Mouse (Mus musculus) neural tube, embryonic 11.5 days (tissue): ENCODE measurements around the gene Tcf12. TPM values are rescaled to one million over a fixed set of nuclear protein-coding genes. Genes with fewer than 3 reads are reported as not detected.

Source experiments
- ATAC-seq: fragments of 200-750 bp; cut with Nextera tagmentation; 2 replicates; pipeline ENCODE4 v1.8.0; 2017; ENCODE audit warnings: moderate number of reproducible peaks, mild to moderate bottlenecking, moderate TSS enrichment, moderate library complexity; ENCODE audit not compliant: insufficient read depth, low FRiP score, low TSS enrichment
- DNase-seq: peaks from one replicate; pipeline ENCODE4 v3.0.0-alpha.2; 2015; ENCODE audit warnings: low spot score
- H3K27ac ChIP-seq: fragments of 300-500 bp; sonication (generic); 2 replicates; pipeline ENCODE4 v1.5.1; 2014; ENCODE audit warnings: low read depth, mild to moderate bottlenecking, low read length
- H3K27me3 ChIP-seq: fragments of 300-500 bp; sonication (generic); 2 replicates; pipeline ENCODE4 v1.6.1; 2014; ENCODE audit warnings: mild to moderate bottlenecking, low read length, mixed read lengths; ENCODE audit not compliant: control insufficient read depth, insufficient read depth
- H3K36me3 ChIP-seq: fragments of 300-500 bp; sonication (generic); 2 replicates; pipeline ENCODE4 v1.6.1; 2014; ENCODE audit warnings: mild to moderate bottlenecking, low read length, moderate library complexity, mixed read lengths; ENCODE audit not compliant: control insufficient read depth, insufficient read depth
- H3K4me1 ChIP-seq: fragments of 300-500 bp; sonication (generic); 2 replicates; pipeline ENCODE4 v1.6.1; 2014; ENCODE audit warnings: low read length, mixed read lengths; ENCODE audit not compliant: control insufficient read depth, insufficient read depth
- H3K4me2 ChIP-seq: fragments of 300-500 bp; sonication (generic); 2 replicates; pipeline ENCODE4 v1.6.1; 2014; ENCODE audit warnings: low read depth, mild to moderate bottlenecking, moderate library complexity
- H3K4me3 ChIP-seq: fragments of 300-500 bp; sonication (generic); 2 replicates; pipeline ENCODE4 v1.5.1; 2014; ENCODE audit warnings: low read depth, low read length
- H3K9ac ChIP-seq: fragments of 300-500 bp; sonication (generic); 2 replicates; pipeline ENCODE4 v1.6.1; 2014; ENCODE audit warnings: mild to moderate bottlenecking, low read length
- H3K9me3 ChIP-seq: fragments of 300-500 bp; sonication (generic); 2 replicates; pipeline ENCODE4 v1.6.1; 2016; ENCODE audit warnings: low read length; ENCODE audit not compliant: control insufficient read depth
- WGBS: fragments of 180-500 bp; shearing (Covaris S2); extraction: QIAGEN DNeasy Blood & Tissue Kit; methylation state at CpG from one replicate; pipeline ENCODE4 v1.1.7; 2014; 5-methylcytosine and 5-hydroxymethylcytosine counted together
- polyA plus RNA-seq: library from polyadenylated mRNA; unstranded; fragments of >200 nt; fragmentation: Nextera tagmentation; extraction: Ambion mirVana; gene quantifications from 2 replicates; pipeline ENCODE4 v1.2.1, GENCODE M21; 2014

Tcf12 gene
- 209 and 219 TPM in 2 replicates for polyA plus RNA-seq

DNA sequence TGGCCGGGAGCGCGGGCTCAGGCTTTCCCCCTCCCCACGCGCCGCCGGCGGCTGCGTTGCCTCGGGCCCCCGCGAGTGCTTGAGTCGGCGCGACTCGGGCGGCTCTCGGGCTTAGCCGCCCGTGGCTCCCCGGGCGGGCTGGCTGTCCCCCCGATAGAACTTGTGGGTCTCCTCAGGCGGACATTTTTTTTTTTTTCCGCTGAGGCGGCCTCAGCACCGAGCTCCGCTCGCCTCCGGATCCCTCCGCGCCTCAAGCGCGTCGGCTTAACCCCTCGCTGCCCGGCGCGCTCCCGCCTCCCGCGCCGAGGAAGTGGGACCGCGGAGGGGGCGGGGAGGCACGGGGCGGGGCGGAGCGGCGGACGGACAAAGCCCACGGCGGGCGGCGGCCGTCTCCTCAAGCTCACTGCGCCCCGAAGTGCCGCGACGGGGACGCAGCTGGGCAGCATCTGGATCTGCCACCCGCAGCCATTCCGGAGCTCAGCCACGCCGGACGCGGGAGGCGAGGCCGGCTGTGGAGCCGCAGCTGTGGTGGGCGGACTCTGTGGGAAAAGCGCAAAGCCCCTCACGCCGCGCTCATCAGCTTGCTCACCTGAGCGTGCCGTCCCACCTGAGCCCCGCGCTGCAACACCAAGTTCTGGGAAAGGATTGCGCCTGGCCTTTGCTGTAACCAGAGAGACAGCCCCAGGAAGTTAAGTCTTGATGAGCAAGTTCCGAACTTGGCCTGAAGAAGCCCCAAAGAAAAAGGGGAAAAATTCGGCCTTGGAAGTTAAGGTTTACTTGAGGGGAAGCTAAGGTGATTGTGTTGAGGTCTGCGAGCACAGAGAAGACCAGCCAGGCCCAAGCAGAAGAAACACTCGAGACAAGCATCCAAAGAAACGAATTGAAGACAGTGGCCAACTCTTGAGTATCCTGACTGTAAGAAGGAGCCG is at the start of gene Tcf12:
Gene Tcf12, minus strand, starts transcription at position 250 of the 929 bp plus-strand sequence.
- ATAC-seq (peak; percentile 90), DNase-seq (peak; percentile 96)
- Histone ChIP-seq H3K27me3 (no peaks in the 10 kb centered on the region), H3K9ac (peak within 1 kb of the TSS; percentile 100), H3K4me1 (peaks cover 9% of the 10 kb centered on the region; the same call in 1 of the 2 replicates), H3K4me2 (peak within 1 kb of the TSS; percentile 77), H3K4me3 (peak within 1 kb of the TSS; percentile 100), H3K27ac (peak within 1 kb of the TSS; percentile 96), H3K36me3 (no peaks in the 10 kb centered on the region), H3K9me3 (no peaks in the 10 kb centered on the region)
- 2% methylated on average over 79 of the region's 88 CpGs for WGBS

DNA sequence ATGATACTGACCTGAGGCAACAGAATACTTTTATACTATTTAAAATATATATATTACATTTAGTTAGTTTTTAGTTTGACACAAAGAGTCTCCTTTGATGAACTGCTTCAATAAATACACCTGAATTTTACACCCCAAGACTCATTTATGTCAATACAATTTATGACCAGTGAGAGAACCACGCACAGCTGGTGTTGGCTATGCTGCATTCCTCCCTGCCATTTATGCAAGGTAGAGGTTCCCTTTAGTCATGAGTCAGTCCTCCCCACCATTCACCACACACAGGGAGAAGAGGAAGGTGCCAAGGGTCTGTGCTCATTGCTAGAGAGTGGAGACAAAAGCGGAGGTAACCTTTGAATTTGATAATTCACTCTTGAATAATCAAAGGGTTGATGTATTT is 46.7 kb upstream of the Tcf12 start:
- 45% methylated on average over 2 of the region's 2 CpGs for WGBS
- ATAC-seq, result no peak

DNA sequence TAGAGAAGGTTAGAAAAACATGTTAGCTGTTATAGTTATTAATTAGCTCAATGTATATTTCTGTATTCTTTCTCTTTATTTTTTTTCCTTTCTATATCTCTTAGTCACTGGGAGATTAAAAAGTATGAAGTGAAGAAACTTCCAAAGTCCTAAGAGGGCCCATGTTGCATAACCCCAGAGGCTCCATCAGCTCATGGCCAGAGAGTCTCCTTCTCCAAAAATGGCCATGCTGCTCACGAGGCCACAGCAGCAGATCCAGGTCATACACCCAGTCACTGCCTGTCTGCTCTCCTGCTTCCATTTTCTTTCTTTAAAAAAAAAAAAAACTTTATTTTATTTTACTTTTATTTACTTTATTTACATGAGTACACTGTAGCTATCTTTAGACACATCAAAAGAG is 45.4 kb upstream of the Tcf12 start:
- 88% methylated on average over 1 of the region's 1 CpGs for WGBS
- no peak for ATAC-seq
- DNase-seq, result no peak

More for the DNA sequence above, 46.7 kb upstream of the Tcf12 start:
- H3K36me3 ChIP-seq, result no peaks in the 10 kb centered on the region
- H3K27me3 ChIP-seq, result no peaks in the 10 kb centered on the region
- H3K27ac ChIP-seq, result no peak overlapping the region
- no peak overlapping the region for H3K4me2 ChIP-seq
- no peaks in the 10 kb centered on the region for H3K9me3 ChIP-seq
- H3K4me3 ChIP-seq, result no peak overlapping the region
- DNase-seq, result no peak
- H3K9ac ChIP-seq, result no peak overlapping the region
- H3K4me1 ChIP-seq, result peaks cover 2% of the 10 kb centered on the region; the same call in 1 of the 2 replicates

DNA sequence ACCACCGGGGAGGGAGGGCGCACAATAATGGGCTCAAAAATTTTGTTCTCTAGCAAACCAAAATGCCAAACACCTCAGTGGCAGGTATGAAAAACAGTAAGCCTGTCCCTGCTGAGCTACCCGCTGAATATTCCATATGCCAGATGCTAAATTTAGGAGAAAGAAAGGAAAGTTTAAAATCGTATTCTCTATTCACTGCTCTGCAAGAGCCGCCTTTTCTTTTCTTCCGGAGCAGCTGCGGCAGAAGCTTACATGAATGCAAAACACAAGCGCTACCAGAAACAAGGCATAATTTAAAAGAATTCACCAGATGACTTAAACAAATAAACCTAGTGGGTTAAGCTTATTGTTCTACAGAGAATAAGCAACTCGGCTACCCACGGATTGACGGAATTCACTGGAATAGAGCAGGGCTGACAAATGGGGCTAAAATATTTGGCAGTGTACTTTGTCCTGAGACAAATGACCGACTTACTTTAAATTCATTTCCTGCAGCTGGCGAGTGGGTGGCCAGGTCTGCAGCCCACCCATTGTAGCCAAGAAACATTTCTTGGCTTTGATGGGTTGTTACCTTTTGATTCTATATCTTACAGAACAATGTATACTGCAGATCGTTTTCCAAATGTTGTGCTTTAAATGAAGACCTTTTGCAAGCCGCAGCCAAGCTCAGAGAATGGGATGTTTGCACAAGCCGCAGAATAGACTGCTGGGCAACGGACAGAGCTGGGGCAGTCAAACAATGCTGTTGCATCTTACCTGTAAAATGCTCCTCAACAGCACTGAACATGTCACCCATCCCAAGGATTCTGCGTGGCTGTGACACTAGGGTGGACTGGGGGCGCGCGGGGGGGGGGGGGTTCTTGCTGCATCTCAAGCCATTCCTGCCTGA is 43.8 kb upstream of the Tcf12 start:
- Histone ChIP-seq H3K9me3 (no peaks in the 10 kb centered on the region), H3K4me2 (peak overlapping the region; percentile 29), H3K9ac (no peak overlapping the region), H3K27me3 (no peaks in the 10 kb centered on the region), H3K4me1 (peaks cover 2% of the 10 kb centered on the region; the same call in 1 of the 2 replicates), H3K4me3 (no peak overlapping the region), H3K27ac (no peak overlapping the region), H3K36me3 (no peaks in the 10 kb centered on the region)
- WGBS, result 23% methylated on average over 21 of the region's 21 CpGs
- no peak for ATAC-seq
- peak; percentile 46 for DNase-seq

More for the DNA sequence above, 45.4 kb upstream of the Tcf12 start:
- Histone ChIP-seq H3K36me3 (no peaks in the 10 kb centered on the region), H3K9me3 (no peaks in the 10 kb centered on the region), H3K4me1 (peaks cover 2% of the 10 kb centered on the region; the same call in 1 of the 2 replicates), H3K4me2 (no peak overlapping the region), H3K4me3 (no peak overlapping the region), H3K9ac (no peak overlapping the region), H3K27me3 (no peaks in the 10 kb centered on the region), H3K27ac (no peak overlapping the region)

DNA sequence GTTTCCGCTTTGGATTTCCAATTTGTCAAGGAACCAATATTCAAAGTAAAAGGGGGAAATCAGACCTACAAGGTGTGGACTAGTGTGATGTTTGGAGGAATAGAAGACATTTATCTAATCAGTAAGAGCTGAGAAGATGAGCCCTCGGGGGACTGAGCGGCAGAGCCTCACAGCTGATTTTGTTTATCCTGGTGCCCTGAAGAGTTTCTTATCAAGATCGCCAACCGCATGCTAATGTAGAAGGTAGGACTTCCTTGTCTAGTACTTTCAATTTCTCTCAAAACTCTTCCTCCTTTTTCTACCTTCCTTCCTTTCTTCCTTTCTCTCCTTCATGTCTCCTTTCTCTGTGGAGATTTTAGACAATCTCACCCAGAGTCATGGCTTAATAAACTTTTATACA is 32.5 kb upstream of the Tcf12 start:
- Histone ChIP-seq H3K4me1 (no peaks in the 10 kb centered on the region), H3K4me3 (no peak overlapping the region), H3K9me3 (no peaks in the 10 kb centered on the region), H3K36me3 (no peaks in the 10 kb centered on the region), H3K27ac (no peak overlapping the region), H3K9ac (no peak overlapping the region), H3K4me2 (no peak overlapping the region), H3K27me3 (no peaks in the 10 kb centered on the region)
- ATAC-seq, result no peak
- 94% methylated on average over 5 of the region's 5 CpGs for WGBS
- DNase-seq, result no peak

- no peak overlapping the region for H3K9ac ChIP-seq
- no peaks in the 10 kb centered on the region for H3K9me3 ChIP-seq
- ATAC-seq, result no peak
Observed at GRCm38 (mm10) chr9:72137899-72138298, 26.2 kb upstream of the Tcf12 start.

GRCm38 (mm10) chr9:72133772-72134245 is 22.1 kb upstream of the Tcf12 start:
- Histone ChIP-seq H3K27ac (peak overlapping the region; percentile 91), H3K4me2 (peak overlapping the region; percentile 94), H3K4me3 (peak overlapping the region; percentile 57; the same call in 1 of the 2 replicates), H3K4me1 (peaks cover 4% of the 10 kb centered on the region; the same call in 1 of the 2 replicates), H3K9ac (no peak overlapping the region; the same call in 1 of the 2 replicates), H3K27me3 (no peaks in the 10 kb centered on the region), H3K9me3 (no peaks in the 10 kb centered on the region), H3K36me3 (no peaks in the 10 kb centered on the region)
- ATAC-seq (no peak), DNase-seq (no peak)
- WGBS, result 68% methylated on average over 4 of the region's 4 CpGs

More at GRCm38 (mm10) chr9:72137899-72138298, 26.2 kb upstream of the Tcf12 start:
- no peak overlapping the region for H3K27ac ChIP-seq
- DNase-seq, result no peak
- H3K4me3 ChIP-seq, result no peak overlapping the region
- no peaks in the 10 kb centered on the region for H3K36me3 ChIP-seq
- no peak overlapping the region for H3K4me2 ChIP-seq
- no peaks in the 10 kb centered on the region for H3K4me1 ChIP-seq
- H3K27me3 ChIP-seq, result no peaks in the 10 kb centered on the region

- Histone ChIP-seq H3K36me3 (no peaks in the 10 kb centered on the region), H3K4me2 (peak overlapping the region; percentile 94), H3K4me1 (peaks cover 4% of the 10 kb centered on the region; the same call in 1 of the 2 replicates), H3K27ac (peak overlapping the region; percentile 91), H3K9me3 (no peaks in the 10 kb centered on the region), H3K9ac (peak overlapping the region; percentile 88), H3K4me3 (peak overlapping the region; percentile 57), H3K27me3 (no peaks in the 10 kb centered on the region)
- DNase-seq (peak; percentile 92), ATAC-seq (peak; percentile 90)
- WGBS, result 3% methylated on average over 44 of the region's 56 CpGs
Observed at GRCm38 (mm10) chr9:72133089-72133771, 21.6 kb upstream of the Tcf12 start.
